Mouse (Mus musculus) lung, postnatal 0 days (tissue): ENCODE data around the gene Rara. TPM values are rescaled to one million over a fixed set of nuclear protein-coding genes. Genes with fewer than 3 reads are reported as not detected.

Source experiments
- ATAC-seq: fragments of 200-750 bp; cut with Nextera tagmentation; 2 replicates; pipeline ENCODE4 v1.8.0; 2017; ENCODE audit warnings: moderate library complexity
- DNase-seq: peaks from one replicate; pipeline ENCODE4 v3.0.0-alpha.2; 2016; ENCODE audit warnings: low spot score
- H3K27ac ChIP-seq: fragments of 300-500 bp; sonication (generic); 2 replicates; pipeline ENCODE4 v1.5.1; 2014; ENCODE audit warnings: antibody characterized with exemption, mild to moderate bottlenecking, low read length, mixed read lengths
- H3K27me3 ChIP-seq: fragments of 300-500 bp; sonication (generic); replicated peaks from 2 replicates; pipeline ENCODE4 v1.6.1; 2014; ENCODE audit warnings: low read length, mixed read lengths; ENCODE audit not compliant: insufficient read depth
- H3K36me3 ChIP-seq: fragments of 300-500 bp; sonication (generic); 2 replicates; pipeline ENCODE4 v1.6.1; 2014; ENCODE audit warnings: low read length, mixed read lengths; ENCODE audit not compliant: insufficient read depth
- H3K4me1 ChIP-seq: fragments of 300-500 bp; sonication (generic); 2 replicates; pipeline ENCODE4 v1.6.1; 2014; ENCODE audit warnings: antibody characterized with exemption, low read depth, low read length, mixed read lengths; ENCODE audit not compliant: insufficient read depth
- H3K4me2 ChIP-seq: fragments of 300-500 bp; sonication (generic); replicated peaks from 2 replicates; pipeline ENCODE4 v1.6.1; 2014; ENCODE audit warnings: low read depth, mild to moderate bottlenecking, low read length, moderate library complexity, mixed read lengths
- H3K4me3 ChIP-seq: fragments of 300-500 bp; sonication (generic); 2 replicates; pipeline ENCODE4 v1.5.1; 2014; ENCODE audit warnings: low read depth, low read length
- H3K9ac ChIP-seq: fragments of 300-500 bp; sonication (generic); replicated peaks from 2 replicates; pipeline ENCODE4 v1.6.1; 2014; ENCODE audit warnings: low read depth, mild to moderate bottlenecking
- H3K9me3 ChIP-seq: fragments of 300-500 bp; sonication (generic); 2 replicates; pipeline ENCODE4 v1.6.1; 2016; ENCODE audit warnings: low read length, mixed read lengths
- CTCF ChIP-seq: IDR thresholded peaks from 2 replicates; pipeline ENCODE4 v1.5.1; 2016; ENCODE audit warnings: antibody characterized with exemption, mild to moderate bottlenecking
- EP300 ChIP-seq: IDR thresholded peaks from 2 replicates; pipeline ENCODE4 v1.6.1; 2016; ENCODE audit warnings: antibody characterized with exemption, mild to moderate bottlenecking, control low read depth
- WGBS: fragments of 180-500 bp; shearing (Covaris S2); extraction: QIAGEN DNeasy Blood & Tissue Kit; methylation state at CpG from one replicate; pipeline ENCODE4 v1.1.7; 2014; 5-methylcytosine and 5-hydroxymethylcytosine counted together
- polyA plus RNA-seq: library from polyadenylated mRNA; unstranded; fragments of >200 nt; fragmentation: Nextera tagmentation; extraction: Ambion mirVana; gene quantifications from 2 replicates; pipeline ENCODE4 v1.2.1, GENCODE M21; 2015

Gene Rara
- polyA plus RNA-seq, 1 experiment from 2014 or later, result 26.2 TPM

GRCm38 (mm10) chr11:98942555-98942922 is 14.9 kb downstream of the Rara start:
- peak overlapping the region; percentile 96 for H3K4me2 ChIP-seq
- WGBS, result 18% methylated on average over 3 of the region's 3 CpGs
- DNase-seq (no peak), ATAC-seq (no peak; the same call in 1 of the 2 replicates)
- H3K4me1 ChIP-seq, result peaks cover 59% of the 10 kb centered on the region
- H3K9me3 ChIP-seq, result no peaks in the 10 kb centered on the region
- H3K36me3 ChIP-seq, result no peaks in the 10 kb centered on the region
- peak overlapping the region; percentile 98 for H3K27ac ChIP-seq
- peak overlapping the region; percentile 40; the same call in 1 of the 2 replicates for H3K4me3 ChIP-seq
- no peak for TF ChIP-seq EP300
- no peak for TF ChIP-seq CTCF
- no peaks in the 10 kb centered on the region for H3K27me3 ChIP-seq
- H3K9ac ChIP-seq, result peak overlapping the region; percentile 32; the same call in 1 of the 2 replicates

- Histone ChIP-seq H3K9me3 (no peaks in the 10 kb centered on the region), H3K4me3 (no peak overlapping the region), H3K4me2 (peak overlapping the region; percentile 96), H3K4me1 (peaks cover 59% of the 10 kb centered on the region), H3K9ac (peak overlapping the region; percentile 32), H3K36me3 (no peaks in the 10 kb centered on the region), H3K27ac (peak overlapping the region; percentile 98), H3K27me3 (no peaks in the 10 kb centered on the region)
- WGBS, result 36% methylated on average over 8 of the region's 8 CpGs
- ATAC-seq (peak; percentile 60), DNase-seq (peak; percentile 93)
- peak; percentile 90 for TF ChIP-seq EP300
- TF ChIP-seq CTCF, result no peak
Observed at GRCm38 (mm10) chr11:98942923-98943641, 15.5 kb downstream of the Rara start.

- Histone ChIP-seq H3K27ac (peak overlapping the region; percentile 98), H3K4me1 (peaks cover 54% of the 10 kb centered on the region)
Observed at GRCm38 (mm10) chr11:98943741-98944461, 16.3 kb downstream of the Rara start.

GRCm38 (mm10) chr11:98944897-98945604 is 17.4 kb downstream of the Rara start:
- Histone ChIP-seq H3K4me1 (peaks cover 51% of the 10 kb centered on the region), H3K9me3 (no peaks in the 10 kb centered on the region), H3K36me3 (no peaks in the 10 kb centered on the region), H3K9ac (peak overlapping the region; percentile 6; the same call in 1 of the 2 replicates), H3K4me3 (no peak overlapping the region), H3K4me2 (peak overlapping the region; percentile 96), H3K27me3 (no peaks in the 10 kb centered on the region), H3K27ac (peak overlapping the region; percentile 98)
- WGBS, result 23% methylated on average over 10 of the region's 11 CpGs
- ATAC-seq, result no peak
- DNase-seq, result peak; percentile 21
- TF ChIP-seq CTCF (no peak), EP300 (0 out of 2 replicates have a peak, but pooled peaks have one; percentile 29)

More at GRCm38 (mm10) chr11:98943741-98944461, 16.3 kb downstream of the Rara start:
- TF ChIP-seq CTCF (no peak; the same call in 1 of the 2 replicates), EP300 (peak; percentile 45; the same call in 1 of the 2 replicates)
- H3K9me3 ChIP-seq, result no peaks in the 10 kb centered on the region
- WGBS, result 31% methylated on average over 14 of the region's 14 CpGs
- H3K4me2 ChIP-seq, result peak overlapping the region; percentile 96
- peak overlapping the region; percentile 12; the same call in 1 of the 2 replicates for H3K9ac ChIP-seq
- ATAC-seq, result no peak
- H3K4me3 ChIP-seq, result no peak overlapping the region
- H3K27me3 ChIP-seq, result no peaks in the 10 kb centered on the region
- peak; percentile 75 for DNase-seq
- H3K36me3 ChIP-seq, result no peaks in the 10 kb centered on the region

GRCm38 (mm10) chr11:98945605-98945977 is 18.0 kb downstream of the Rara start:
- H3K36me3 ChIP-seq, result 0 out of 2 replicates have a peak, but pooled peaks cover 4% of the 10 kb centered on the region
- no peak for TF ChIP-seq CTCF
- no peak for TF ChIP-seq EP300
- peaks cover 49% of the 10 kb centered on the region for H3K4me1 ChIP-seq
- no peak for DNase-seq
- H3K9me3 ChIP-seq, result no peaks in the 10 kb centered on the region
- no peak overlapping the region for H3K4me3 ChIP-seq
- H3K9ac ChIP-seq, result no peak overlapping the region
- no peak for ATAC-seq
- H3K27me3 ChIP-seq, result no peaks in the 10 kb centered on the region
- H3K4me2 ChIP-seq, result no peak overlapping the region; the same call in 1 of the 2 replicates
- 38% methylated on average over 3 of the region's 3 CpGs for WGBS
- peak overlapping the region; percentile 52 for H3K27ac ChIP-seq
